ENCODE assay signal across 8 mouse cellular contexts in the genomic region with DNA sequence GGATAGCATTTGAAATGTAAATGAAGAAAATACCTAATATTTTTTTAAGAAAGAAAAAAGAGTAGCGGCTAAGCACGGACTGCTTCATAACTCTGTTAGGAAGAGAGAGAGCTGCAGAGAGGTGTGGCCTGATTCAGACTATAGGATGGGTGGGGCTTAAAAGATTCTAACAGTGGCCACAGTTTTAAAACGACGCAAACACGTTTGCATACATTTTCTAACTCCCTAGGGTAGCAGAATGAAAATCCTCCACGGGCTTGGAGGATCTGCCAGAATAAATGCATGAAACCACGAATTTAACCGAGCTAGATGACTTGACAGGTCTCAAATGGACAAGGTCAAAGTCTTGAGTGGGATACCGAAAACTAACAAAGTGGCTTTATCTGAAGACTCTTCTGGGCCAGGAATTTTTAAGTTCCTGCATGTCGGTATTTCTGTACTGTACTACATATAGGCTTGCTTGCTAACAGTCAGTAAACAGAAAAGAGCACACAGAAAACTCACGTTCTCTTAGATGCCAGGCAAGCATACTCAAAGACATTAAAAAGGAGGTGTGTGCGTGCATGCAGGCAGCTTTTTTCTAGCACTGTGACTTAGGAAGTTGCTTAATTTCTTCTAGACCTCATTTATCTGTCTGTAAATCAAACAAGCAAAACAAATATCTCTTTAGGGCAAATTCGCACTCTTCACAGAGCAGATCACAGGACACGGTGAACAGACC. TPM values are rescaled to one million over a fixed set of nuclear protein-coding genes. Genes with fewer than 3 reads are reported as not detected.
DNase-seq lines count a peak whose midpoint lies in the region; ATAC-seq and TF ChIP-seq lines count a peak whose summit lies in the region.

No protein-coding gene starts in this region.

- 23% methylated on average over 14 of the region's 14 CpGs for WGBS in limb, embryonic 14.5 days
- 6% methylated on average over 14 of the region's 14 CpGs for WGBS in small intestine, adult 2 months

- TF ChIP-seq CTCF in small intestine, adult 2 months (IDR thresholded peaks at IDR 0.05; ENCODE audit: extremely low read depth, insufficient read length, insufficient replicate concordance, low read depth, low read length) = no peak

- intact Hi-C loops in gastrocnemius, postnatal 36 days (cut with DNase I) = no loop called here

- H3K27me3 ChIP-seq in limb, embryonic 14.5 days (ENCODE audit: control insufficient read depth, insufficient read depth, low read length) = no peaks in the 10 kb centered on the region
- H3K27me3 ChIP-seq in small intestine, adult 2 months (ENCODE audit: control insufficient read depth, insufficient read depth, low read length) = no peaks in the 10 kb centered on the region

- H3K9ac ChIP-seq in limb, embryonic 14.5 days (ENCODE audit: low read depth, low read length, severe bottlenecking) = peak overlapping the region; percentile 68; the same call in 1 of the 2 replicates

- no peaks in the 10 kb centered on the region for H3K9me3 ChIP-seq in limb, embryonic 14.5 days (ENCODE audit: control insufficient read depth, low read length)

- peak; percentile 8 for DNase-seq in thymus, postnatal 4 days
- no peak for DNase-seq in thymus, postnatal 14 days
- DNase-seq in limb, embryonic 14.5 days (ENCODE audit: low spot score) = no peak
- no peak for DNase-seq in adrenal gland, adult 2 months
- DNase-seq in cerebellum, adult 9-10 months = no peak
- DNase-seq in gastrocnemius, postnatal 36 days = no peak

- H3K4me3 ChIP-seq in limb, embryonic 14.5 days (replicated peaks; ENCODE audit: low read length) = peak overlapping the region; percentile 84
- H3K4me3 ChIP-seq in small intestine, adult 2 months (ENCODE audit: low read depth, low read length) = peak overlapping the region; percentile 93

- TF ChIP-seq POLR2A in limb, embryonic 14.5 days (IDR thresholded peaks at IDR 0.05; ENCODE audit: borderline replicate concordance, extremely low read depth, insufficient read depth, insufficient read length) = no peak
- TF ChIP-seq POLR2A in small intestine, adult 2 months (IDR thresholded peaks at IDR 0.05; ENCODE audit: low read depth, low read length) = no peak

- ATAC-seq in erythroid progenitor cell, adult 5-6 weeks (replicated peaks; ENCODE audit: low FRiP score, poor library complexity, severe bottlenecking) = peak; percentile 62
- ATAC-seq in limb, embryonic 14.5 days (ENCODE audit: low FRiP score, low read depth) = peak; percentile 6; the same call in 1 of the 2 replicates

- H3K36me3 ChIP-seq in limb, embryonic 14.5 days (ENCODE audit: control insufficient read depth, insufficient read depth, low read length) = no peaks in the 10 kb centered on the region
- H3K36me3 ChIP-seq in small intestine, adult 2 months (ENCODE audit: control insufficient read depth, insufficient read depth, low read length) = no peaks in the 10 kb centered on the region

- H3K4me1 ChIP-seq in limb, embryonic 14.5 days (ENCODE audit: control insufficient read depth, insufficient read depth, low read length) = peaks cover 7% of the 10 kb centered on the region; the same call in 1 of the 2 replicates
- peaks cover 7% of the 10 kb centered on the region for H3K4me1 ChIP-seq in small intestine, adult 2 months (ENCODE audit: control insufficient read depth, insufficient read depth, insufficient read length, low read length)

- H3K27ac ChIP-seq in limb, embryonic 14.5 days (replicated peaks; ENCODE audit: low read depth, low read length) = no peak overlapping the region
- no peak overlapping the region for H3K27ac ChIP-seq in small intestine, adult 2 months (ENCODE audit: insufficient read depth, low read depth, low read length)

- H3K4me2 ChIP-seq in limb, embryonic 14.5 days (replicated peaks; ENCODE audit: low read depth, low read length, severe bottlenecking) = peak overlapping the region; percentile 74

RNA-seq across cellular contexts. Expression of gene Creg1, which starts 0.5 kb away (rescaled TPM):
- 514 and 545 TPM in 2 replicates for total RNA-seq in erythroid progenitor cell, adult 5-6 weeks (2015; ENCODE audit: low replicate concordance)
- 329 and 433 TPM in 2 replicates for total RNA-seq in erythroid progenitor cell, adult 5-6 weeks (2017; ENCODE audit: low replicate concordance)
- 22.9 and 26.2 TPM in 2 replicates for polyA plus RNA-seq in limb, embryonic 14.5 days (2012; rRNA removed)
- 68.4 and 70.1 TPM in 2 replicates for polyA plus RNA-seq in limb, embryonic 14.5 days (2014; fragmentation: Nextera tagmentation; extraction: Ambion mirVana)
- 29.4 and 48.2 TPM in 2 replicates for polyA plus RNA-seq in small intestine, adult 2 months (2012; rRNA removed)
- total RNA-seq in adrenal gland, adult 2 months (2021) = 100 to 1,000 TPM in 1 of 2 experiments, 10 to 100 TPM in 1; 66.0 to 104 TPM
- 76.1 and 88.4 TPM in 2 replicates for polyA plus RNA-seq in adrenal gland, adult 2 months (2012; rRNA removed)
- 10 to 100 TPM; 47.7 to 55.7 TPM for total RNA-seq in gastrocnemius, postnatal 36 days (2021)

RNA-seq across cellular contexts. Expression of gene Cd247, which starts 25.4 kb away (rescaled TPM):
- 9.0 TPM in 1 of 2 replicates, not detected in the other for total RNA-seq in erythroid progenitor cell, adult 5-6 weeks (2015; ENCODE audit: low replicate concordance)
- 4.7 and 10.5 TPM in 2 replicates for total RNA-seq in erythroid progenitor cell, adult 5-6 weeks (2017; ENCODE audit: low replicate concordance)
- 0.37 and 0.53 TPM in 2 replicates for polyA plus RNA-seq in limb, embryonic 14.5 days (2012; rRNA removed)
- polyA plus RNA-seq in limb, embryonic 14.5 days (2014; fragmentation: Nextera tagmentation; extraction: Ambion mirVana) = 0.41 and 0.87 TPM in 2 replicates
- polyA plus RNA-seq in small intestine, adult 2 months (2012; rRNA removed) = 2.2 and 4.8 TPM in 2 replicates
- total RNA-seq in adrenal gland, adult 2 months (2021) = under 1 TPM; 0.35 to 0.45 TPM
- 1.2 and 1.9 TPM in 2 replicates for polyA plus RNA-seq in adrenal gland, adult 2 months (2012; rRNA removed)
- 1 to 10 TPM in 1 of 2 experiments, under 1 TPM in 1; 0.67 to 2.3 TPM for total RNA-seq in gastrocnemius, postnatal 36 days (2021)

RNA-seq across cellular contexts. Expression of gene Rcsd1, which starts 53.5 kb away (rescaled TPM):
- 8.8 and 9.4 TPM in 2 replicates for total RNA-seq in erythroid progenitor cell, adult 5-6 weeks (2015; ENCODE audit: low replicate concordance)
- 19.9 and 23.1 TPM in 2 replicates for total RNA-seq in erythroid progenitor cell, adult 5-6 weeks (2017; ENCODE audit: low replicate concordance)
- 16.7 and 17.9 TPM in 2 replicates for polyA plus RNA-seq in limb, embryonic 14.5 days (2012; rRNA removed)
- polyA plus RNA-seq in limb, embryonic 14.5 days (2014; fragmentation: Nextera tagmentation; extraction: Ambion mirVana) = 9.5 and 9.6 TPM in 2 replicates
- polyA plus RNA-seq in small intestine, adult 2 months (2012; rRNA removed) = 4.7 and 9.2 TPM in 2 replicates
- total RNA-seq in adrenal gland, adult 2 months (2021) = 10 to 100 TPM; 13.5 to 16.0 TPM
- polyA plus RNA-seq in adrenal gland, adult 2 months (2012; rRNA removed) = 4.4 and 4.9 TPM in 2 replicates
- total RNA-seq in gastrocnemius, postnatal 36 days (2021) = 10 to 100 TPM; 96.2 to 99.4 TPM

Comparison
In these comparisons a context has a peak if more than half of its experiments do, and no peak if none do; other contexts are left out.
1. RNA of gene Rcsd1, which starts 53.5 kb away (total RNA-seq): 96.2 to 99.4 TPM in gastrocnemius, postnatal 36 days; 8.8 to 23.1 TPM in erythroid progenitor cell, adult 5-6 weeks and 13.5 to 16.0 TPM in adrenal gland, adult 2 months; every median in the first group is over 4 times any median in the second.